Mouse (Mus musculus): ENCODE measurements around the gene Cenpb. TPM values are rescaled to one million over a fixed set of nuclear protein-coding genes. Genes with fewer than 3 reads are reported as not detected.
A peak's percentile ranks its signal among the peaks of the same experiment; 100 is the strongest.

Cenpb gene
- total RNA-seq, 2 experiments from 2014 or later = 77.3 to 78.8 TPM

- DNase-seq (ENCODE audit: low spot score in 2 of 2) = no peak
- intact Hi-C loops (cut with DNase I) = no loop called here
These were observed 24.0 kb upstream of the Cenpb start for GRCm38 (mm10) chr2:131203816-131204409.

- no peak for DNase-seq (ENCODE audit: low spot score in 2 of 2)
- intact Hi-C loops (cut with DNase I) = no loop called here
These were observed 21.4 kb upstream of the Cenpb start for GRCm38 (mm10) chr2:131201262-131201661.

GRCm38 (mm10) chr2:131200710-131201109, 20.8 kb upstream of the Cenpb start:
- DNase-seq (ENCODE audit: low spot score in 2 of 2) = no peak
- intact Hi-C loops (cut with DNase I) = no loop called here

GRCm38 (mm10) chr2:131196606-131197316, 16.9 kb upstream of the Cenpb start:
- intact Hi-C loops (cut with DNase I) = no loop called here
- no peak for DNase-seq (ENCODE audit: low spot score in 2 of 2)

- intact Hi-C loops (cut with DNase I) = no loop called here
- no peak for DNase-seq (ENCODE audit: low spot score in 2 of 2)
These were observed 11.1 kb upstream of the Cenpb start for GRCm38 (mm10) chr2:131191005-131191390.

GRCm38 (mm10) chr2:131190344-131191004, 10.6 kb upstream of the Cenpb start:
- no peak for DNase-seq (ENCODE audit: low spot score in 2 of 2)
- intact Hi-C loops (cut with DNase I) = no loop called here

- no peak for DNase-seq (ENCODE audit: low spot score in 2 of 2)
- intact Hi-C loops (cut with DNase I) = no loop called here
These were observed 9.8 kb upstream of the Cenpb start for GRCm38 (mm10) chr2:131189521-131190309.

GRCm38 (mm10) chr2:131188311-131188710, 8.4 kb upstream of the Cenpb start:
- no peak for DNase-seq (ENCODE audit: low spot score in 2 of 2)
- intact Hi-C loops (cut with DNase I) = no loop called here

GRCm38 (mm10) chr2:131187602-131187922, 7.7 kb upstream of the Cenpb start:
- DNase-seq (ENCODE audit: low spot score in 2 of 2) = no peak
- intact Hi-C loops (cut with DNase I) = no loop called here

- intact Hi-C loops (cut with DNase I) = loop anchor here (1.0 kb wide), 1 partner anchor 23 kb away; no protein-coding TSS in a partner anchor
These were observed 7.1 kb upstream of the Cenpb start, which contains the start of the genes Cdc25b and Spef1 for GRCm38 (mm10) chr2:131186771-131187601. Gene Cdc25b (plus strand): TSS chr2:131186949. Gene Spef1 (minus strand): TSS chr2:131187282.

GRCm38 (mm10) chr2:131186343-131186742, 6.5 kb upstream of the Cenpb start:
- DNase-seq (ENCODE audit: low spot score in 2 of 2) = no peak
- intact Hi-C loops (cut with DNase I) = loop anchor here (1.0 kb wide), 1 partner anchor 24 kb away; no protein-coding TSS in a partner anchor

More at GRCm38 (mm10) chr2:131186771-131187601, 7.1 kb upstream of the Cenpb start, which contains the start of the genes Cdc25b and Spef1:
- peak; percentile 71 to 88 for DNase-seq (ENCODE audit: low spot score in 2 of 2)

- peak; percentile 64 to 68 for DNase-seq (ENCODE audit: low spot score in 2 of 2)
- intact Hi-C loops (cut with DNase I) = loop anchor here (2.0 kb wide), 1 partner anchor 31 kb away; no protein-coding TSS in a partner anchor
These were observed 501 bp downstream of the Cenpb start for GRCm38 (mm10) chr2:131179246-131179886.

- intact Hi-C loops (cut with DNase I) = loop anchor here (2.0 kb wide), 1 partner anchor 32 kb away; no protein-coding TSS in a partner anchor
- DNase-seq (ENCODE audit: low spot score in 2 of 2) = peak in 1 of 2 experiments; percentile 12
These were observed 1.0 kb downstream of the Cenpb start for GRCm38 (mm10) chr2:131178828-131179245.

GRCm38 (mm10) chr2:131177932-131178331, 1.9 kb downstream of the Cenpb start:
- intact Hi-C loops (cut with DNase I) = loop anchor here (2.0 kb wide), 1 partner anchor 33 kb away; no protein-coding TSS in a partner anchor
- no peak for DNase-seq (ENCODE audit: low spot score in 2 of 2)

GRCm38 (mm10) chr2:131176491-131176890, 3.4 kb downstream of the Cenpb start:
- intact Hi-C loops (cut with DNase I) = no loop called here
- DNase-seq (ENCODE audit: low spot score in 2 of 2) = no peak

- no peak for DNase-seq (ENCODE audit: low spot score in 2 of 2)
- intact Hi-C loops (cut with DNase I) = no loop called here
These were observed 3.9 kb downstream of the Cenpb start for GRCm38 (mm10) chr2:131175945-131176309.

GRCm38 (mm10) chr2:131175286-131175944, 4.5 kb downstream of the Cenpb start:
- intact Hi-C loops (cut with DNase I) = no loop called here
- no peak for DNase-seq (ENCODE audit: low spot score in 2 of 2)

- intact Hi-C loops (cut with DNase I) = no loop called here
- DNase-seq (ENCODE audit: low spot score in 2 of 2) = peak; percentile 80 to 87
These were observed 5.2 kb downstream of the Cenpb start for GRCm38 (mm10) chr2:131174700-131175099.
